Mouse (Mus musculus): ENCODE results near the gene Hmcn1.

The Hmcn1 gene

DNA sequence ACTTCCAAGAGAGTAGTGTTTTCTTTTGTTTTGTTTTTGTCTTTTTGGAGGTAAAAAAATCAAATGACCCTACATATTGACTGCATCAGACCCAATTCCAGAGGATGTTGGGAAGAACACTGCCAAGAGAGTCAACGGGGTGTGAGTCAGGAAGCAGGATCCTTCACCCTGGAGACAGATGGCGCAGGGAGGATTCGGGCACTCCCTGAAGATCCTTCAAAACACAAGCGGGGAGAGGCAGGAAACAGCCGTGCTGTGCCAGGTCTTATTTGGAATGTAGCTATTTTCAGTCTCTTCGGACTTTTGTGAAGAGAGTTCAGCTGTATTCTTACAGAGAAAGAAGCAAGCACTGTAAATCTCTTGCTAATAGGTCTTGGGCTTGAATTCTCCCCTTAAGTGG, 120.0 kb downstream of the Hmcn1 start:
- DNase-seq = peak; percentile 92

DNA sequence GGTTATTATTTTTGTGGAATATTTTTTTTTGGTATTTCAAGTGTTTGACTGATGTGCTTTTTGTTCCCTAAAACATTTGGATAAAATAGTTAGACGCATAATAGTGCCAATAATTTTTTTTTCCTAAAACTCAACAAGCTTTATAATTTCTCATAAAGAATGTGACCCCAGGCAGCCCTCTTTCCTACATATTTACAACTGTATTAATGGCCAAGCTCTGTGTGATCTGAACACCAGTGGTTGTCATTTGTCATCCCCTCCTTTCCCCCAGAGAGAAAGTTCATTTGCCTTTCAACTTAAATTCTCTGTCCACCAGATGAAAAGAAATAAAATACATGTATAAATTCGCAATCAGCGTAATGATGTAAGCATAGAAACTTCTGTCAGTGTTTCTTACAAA, 121.1 kb downstream of the Hmcn1 start:
- DNase-seq = no peak

DNA sequence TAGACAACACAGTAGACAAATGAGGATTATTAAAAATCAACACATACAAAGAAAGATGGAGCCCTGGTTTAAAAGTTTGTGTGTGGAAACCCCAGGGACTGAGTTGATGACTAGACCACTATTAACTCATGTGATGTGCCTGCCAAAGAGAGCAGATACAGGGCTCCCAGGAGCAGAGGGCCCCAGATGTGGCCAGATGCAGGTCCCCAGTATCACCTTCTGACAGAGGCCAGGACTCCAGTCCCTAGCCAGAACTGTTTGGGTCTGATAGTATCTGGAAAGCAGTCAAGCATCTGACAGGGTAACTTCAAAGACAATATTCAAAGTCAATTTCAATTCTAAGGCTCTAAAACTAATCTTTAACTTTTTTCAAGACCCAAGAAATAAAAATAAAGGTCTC, 124.0 kb downstream of the Hmcn1 start:
- DNase-seq = no peak

DNA sequence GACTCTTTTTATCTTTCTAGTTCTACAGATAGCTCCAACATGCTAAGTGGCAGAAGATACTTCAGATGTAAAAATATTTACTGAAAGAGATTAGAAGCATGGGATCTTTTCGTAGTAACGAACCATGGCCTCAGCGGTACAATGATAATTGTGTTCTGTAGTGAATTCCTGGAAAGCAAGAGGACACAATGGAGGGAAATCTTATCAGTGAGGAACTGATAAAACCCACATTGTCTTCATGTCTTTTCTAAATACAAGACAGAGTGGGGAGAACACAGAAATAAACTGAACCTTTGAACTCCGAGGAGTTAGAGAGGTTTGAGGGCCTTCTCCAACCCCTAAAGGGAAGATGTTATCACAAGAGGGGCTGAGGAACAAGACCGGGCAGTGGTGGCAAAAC, 126.6 kb downstream of the Hmcn1 start:
- DNase-seq = no peak

DNA sequence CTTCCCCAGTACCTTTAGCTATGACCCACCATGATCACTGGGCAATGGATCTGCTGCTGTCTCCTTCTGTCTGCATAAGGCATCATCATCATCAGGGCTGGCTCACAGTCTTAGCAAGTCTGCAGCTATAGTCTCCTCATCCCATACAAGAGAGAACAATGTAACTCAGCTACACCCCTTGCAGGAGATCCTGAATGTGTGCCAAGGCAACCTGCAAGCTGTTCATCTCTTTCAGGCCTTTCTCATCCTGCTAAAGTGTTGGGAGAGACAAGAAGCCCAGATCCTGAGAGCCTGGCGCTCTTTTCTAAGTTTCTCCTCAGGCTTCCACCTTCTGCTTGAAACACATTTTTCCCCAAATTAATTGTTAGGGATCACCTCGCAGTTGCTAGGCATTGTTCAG, 135.5 kb downstream of the Hmcn1 start:
- DNase-seq = peak; percentile 31

DNA sequence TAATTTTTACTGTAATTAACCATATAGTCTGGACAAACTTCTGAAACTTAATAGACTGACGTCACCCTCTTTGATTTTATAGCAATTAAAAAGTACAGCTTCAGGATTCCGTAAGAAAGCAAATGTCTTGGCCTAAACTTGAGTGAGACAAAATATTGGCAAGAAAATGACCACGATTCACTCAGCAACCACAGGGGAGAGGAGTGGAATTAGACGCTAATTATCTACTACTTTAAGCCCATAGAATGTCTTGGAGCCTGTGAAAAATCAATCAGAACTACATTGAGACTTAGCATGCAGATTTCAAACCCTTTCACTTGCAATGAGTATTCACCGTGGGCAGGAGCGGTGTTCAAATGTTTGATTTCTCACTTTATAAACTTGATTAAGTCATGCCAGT, 159.8 kb downstream of the Hmcn1 start:
- no peak for DNase-seq

DNA sequence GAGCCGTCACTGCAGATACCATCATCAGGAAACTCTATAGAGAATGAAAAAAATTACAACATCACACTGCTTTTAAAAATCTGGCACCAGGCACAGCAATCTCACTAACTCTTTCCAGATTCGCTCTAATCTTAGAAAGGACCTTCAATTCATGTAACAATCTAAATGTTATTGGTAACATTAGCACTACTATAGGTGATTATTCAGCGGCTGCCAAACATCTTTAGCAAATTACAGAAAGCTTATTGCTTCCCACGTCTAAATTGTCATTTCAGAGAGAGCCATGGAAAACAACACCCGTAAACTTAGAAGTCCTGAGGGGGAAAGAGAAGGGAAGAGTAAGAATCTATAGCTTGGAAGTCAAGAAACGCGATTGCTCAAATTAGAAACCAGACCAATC, 163.4 kb downstream of the Hmcn1 start:
- DNase-seq = no peak

DNA sequence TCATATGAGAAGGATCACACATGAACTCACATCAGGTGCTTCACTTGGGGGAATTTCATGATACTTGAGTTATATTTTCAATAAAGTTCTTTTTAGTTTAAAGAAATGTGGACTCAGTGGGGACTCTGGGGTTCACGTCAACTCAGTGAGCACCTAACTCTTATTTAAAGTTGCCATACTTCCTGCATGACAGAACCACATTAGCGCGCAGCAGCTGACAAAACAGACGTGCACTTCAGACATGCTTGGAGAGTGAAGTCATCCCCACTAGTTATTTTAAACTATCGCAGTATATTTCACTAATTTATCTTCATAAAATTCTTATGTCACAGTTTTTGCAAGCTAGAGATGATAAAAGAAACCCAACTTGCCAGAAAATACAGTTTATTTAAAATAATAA, 166.1 kb downstream of the Hmcn1 start:
- DNase-seq = no peak

DNA sequence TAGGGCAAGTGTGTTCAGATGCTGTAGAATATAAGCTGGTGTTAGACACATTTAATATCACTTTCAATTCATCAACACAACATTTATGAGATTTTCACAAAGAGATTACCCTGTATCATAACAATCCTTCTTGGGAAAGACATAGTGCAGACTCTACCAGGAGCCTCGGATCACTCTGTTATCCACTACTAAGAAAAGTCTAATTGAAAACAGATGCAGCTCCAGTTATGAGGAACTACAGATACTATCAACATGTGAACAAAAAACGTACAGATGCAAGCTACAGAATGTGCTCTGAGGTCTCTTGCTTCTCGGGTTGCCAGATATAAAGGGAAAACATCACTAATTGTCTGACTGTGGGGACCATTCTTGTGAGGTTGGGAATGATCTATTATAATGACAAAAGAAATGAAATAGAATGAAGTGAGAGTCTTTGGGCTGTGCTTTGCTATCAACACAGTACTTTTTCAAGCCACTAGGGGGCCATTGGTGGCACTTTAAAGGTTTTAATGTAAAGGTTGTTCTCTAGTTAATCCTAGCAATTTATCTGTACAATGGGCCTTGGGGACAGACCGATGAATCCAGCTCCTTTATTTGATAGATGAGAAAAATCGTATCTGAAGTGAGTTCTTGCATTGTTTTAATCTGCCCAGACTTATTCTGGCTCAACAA, 168.8 kb downstream of the Hmcn1 start:
- DNase-seq = no peak

DNA sequence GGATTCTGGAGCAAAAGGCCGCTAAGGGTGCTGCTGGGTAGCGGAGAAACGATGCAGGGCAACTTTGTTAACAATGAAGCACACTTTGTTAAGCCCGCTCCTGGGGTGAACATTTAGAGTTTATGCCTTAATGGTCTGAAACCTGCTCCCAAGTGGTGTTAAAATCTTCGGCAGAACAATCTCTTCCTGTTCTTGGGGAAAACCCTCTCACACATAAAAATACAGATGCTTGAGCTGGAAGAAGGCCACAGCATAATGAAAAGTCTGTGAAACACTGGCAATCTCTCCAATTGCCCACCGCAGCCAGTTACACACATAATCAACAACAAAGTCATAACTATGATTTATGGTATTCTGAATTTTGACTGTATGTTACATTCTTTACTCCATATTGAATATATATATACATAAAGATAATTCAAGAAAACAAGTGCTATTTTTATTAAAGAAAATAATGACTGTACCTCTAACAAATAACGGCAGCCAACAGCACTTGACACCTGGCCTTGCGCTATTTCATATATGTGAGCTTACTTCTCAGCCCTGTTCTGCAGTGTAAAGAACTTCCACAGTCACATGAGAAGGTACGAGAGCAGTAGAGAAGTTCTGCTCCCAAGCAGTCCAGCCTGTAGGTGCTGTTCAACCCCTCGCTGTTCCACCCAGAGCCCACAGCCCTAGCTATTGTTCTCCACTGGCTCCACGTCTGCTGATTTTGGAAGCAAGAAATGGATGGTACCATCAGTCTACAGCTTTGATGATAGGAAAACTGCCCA, 177.0 kb downstream of the Hmcn1 start:
- DNase-seq = no peak

DNA sequence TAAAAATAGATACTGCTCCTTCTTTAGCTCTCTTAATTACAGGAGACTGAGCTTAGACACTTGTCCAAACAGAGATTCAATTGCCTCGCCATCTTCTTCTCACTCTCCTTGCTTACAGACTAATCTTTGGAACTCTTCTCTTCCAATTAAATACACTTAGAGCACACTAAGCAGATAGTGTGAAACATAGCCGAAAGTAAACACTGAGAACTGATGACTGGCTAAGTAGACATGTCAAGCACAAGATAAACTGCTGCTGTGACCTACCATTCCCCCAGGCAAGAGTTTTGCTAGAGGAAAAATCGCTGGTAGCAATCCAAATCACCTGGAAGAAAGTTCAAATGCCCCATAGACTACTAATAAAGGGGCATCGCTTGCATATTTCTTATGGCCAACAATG, 178.3 kb downstream of the Hmcn1 start:
- no peak for DNase-seq

DNA sequence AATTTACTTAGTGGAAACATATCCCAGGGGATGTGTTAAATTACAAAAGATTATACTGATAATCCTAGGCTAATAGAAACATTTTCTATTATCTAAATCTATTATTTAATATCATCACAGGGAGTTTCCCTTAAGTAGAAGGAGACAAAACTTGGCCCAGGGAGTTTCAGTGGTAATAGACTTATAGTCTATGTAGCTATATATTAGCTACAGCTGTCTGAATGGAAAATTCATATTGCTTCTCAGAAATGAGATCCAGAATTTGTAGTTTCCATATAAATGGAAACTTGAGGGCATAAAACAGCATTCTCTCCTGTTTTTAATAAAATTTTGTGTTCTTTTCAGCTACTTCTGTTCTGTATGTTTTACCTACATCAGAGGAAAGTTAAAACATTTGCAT, 179.9 kb downstream of the Hmcn1 start:
- DNase-seq = no peak

DNA sequence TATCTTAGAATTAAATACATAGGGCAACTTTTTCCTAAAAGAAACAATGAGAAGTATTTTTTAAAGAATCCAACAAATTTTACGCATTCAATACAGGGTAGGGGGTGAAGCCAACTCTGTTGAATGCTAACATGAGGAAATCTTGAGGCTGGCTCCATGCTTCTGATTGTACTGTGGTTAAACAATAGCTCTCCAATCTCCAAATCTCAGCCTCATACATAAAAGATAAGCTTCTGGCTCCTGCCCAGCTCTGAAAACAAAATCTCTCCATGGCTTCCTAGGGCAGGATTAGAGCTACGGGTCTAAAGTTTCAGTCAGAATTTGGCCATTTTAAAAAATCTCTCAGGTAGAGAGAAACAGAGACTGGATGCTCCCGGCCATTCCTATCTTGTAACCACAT, 186.4 kb downstream of the Hmcn1 start:
- DNase-seq = no peak

DNA sequence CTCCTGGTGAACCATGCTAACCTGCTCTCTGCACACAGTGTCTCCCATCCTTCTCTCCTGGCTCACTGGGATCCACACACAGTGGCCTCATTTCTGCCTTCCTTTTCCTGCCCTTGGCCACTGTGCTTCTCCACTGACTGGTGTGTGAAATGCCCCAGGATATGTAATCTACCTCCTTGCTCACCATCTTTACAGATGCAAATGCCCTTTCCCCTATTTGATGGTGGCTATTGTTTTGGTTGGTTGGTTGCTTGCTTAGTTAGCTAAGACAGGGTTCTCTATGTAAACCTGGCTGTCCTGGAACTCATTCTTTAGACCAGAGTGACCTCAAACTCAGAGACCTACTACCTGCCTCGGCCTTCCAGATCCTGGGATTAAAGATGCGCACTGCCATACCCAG, 187.8 kb downstream of the Hmcn1 start:
- DNase-seq = no peak

DNA sequence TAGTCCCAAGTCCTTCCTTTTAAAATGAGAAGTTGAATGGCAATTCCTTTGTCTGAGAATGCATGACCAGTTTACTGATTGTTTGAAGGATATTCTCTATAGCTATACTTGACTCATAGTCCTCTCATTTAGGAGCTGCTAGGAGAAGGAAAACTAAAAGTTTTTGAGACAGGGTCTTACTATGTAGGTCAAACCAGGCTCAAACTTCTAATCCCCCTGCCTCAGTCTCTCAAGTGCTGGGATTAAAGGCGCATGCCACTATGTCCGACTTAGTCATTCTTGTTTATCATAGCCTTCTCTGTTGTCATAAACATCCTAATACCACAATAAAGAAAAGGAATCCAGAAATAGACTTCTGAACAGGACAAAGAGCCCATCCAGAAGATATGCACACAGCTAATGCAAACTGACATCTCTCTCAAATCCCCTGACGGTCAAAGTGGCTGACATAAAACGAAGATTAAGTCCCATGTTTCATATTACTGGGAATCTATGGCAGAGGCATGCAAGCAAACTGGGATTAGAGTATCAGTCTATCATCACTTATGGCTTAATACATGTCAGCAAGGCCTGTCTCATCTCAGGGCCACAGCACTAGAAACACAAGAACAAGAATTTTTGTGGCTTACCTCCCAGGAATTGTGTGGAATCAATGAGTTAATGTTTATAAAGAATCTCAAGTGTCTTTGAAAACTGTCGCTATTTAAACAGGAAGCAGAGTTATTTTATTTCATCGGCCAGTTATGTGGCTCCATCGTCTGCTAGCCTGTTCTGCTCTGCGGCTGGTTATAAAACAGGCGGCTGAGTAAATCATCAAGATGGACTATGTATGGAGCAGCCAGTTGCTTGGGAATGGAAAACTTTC, 188.8 kb downstream of the Hmcn1 start:
- no peak for DNase-seq

DNA sequence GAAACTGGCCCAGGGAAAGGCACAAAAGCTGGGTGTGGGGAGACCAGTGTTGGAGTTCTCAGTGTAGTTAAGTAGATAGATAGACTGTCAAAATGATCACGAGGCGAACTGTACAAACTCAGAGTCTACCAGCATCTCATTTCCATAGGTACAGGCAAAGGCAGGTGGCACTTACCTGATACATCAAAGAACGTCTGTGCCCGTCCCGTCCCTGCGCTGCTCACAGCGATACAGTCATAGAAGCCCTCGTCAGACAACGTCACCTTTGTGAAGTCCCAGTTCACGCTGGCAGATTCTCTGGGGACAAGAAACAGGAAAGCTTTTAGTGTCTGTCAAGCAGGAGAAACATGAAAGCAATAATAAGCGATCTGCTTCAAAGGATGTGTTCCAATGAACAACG, 190.6 kb downstream of the Hmcn1 start:
- no peak for DNase-seq

DNA sequence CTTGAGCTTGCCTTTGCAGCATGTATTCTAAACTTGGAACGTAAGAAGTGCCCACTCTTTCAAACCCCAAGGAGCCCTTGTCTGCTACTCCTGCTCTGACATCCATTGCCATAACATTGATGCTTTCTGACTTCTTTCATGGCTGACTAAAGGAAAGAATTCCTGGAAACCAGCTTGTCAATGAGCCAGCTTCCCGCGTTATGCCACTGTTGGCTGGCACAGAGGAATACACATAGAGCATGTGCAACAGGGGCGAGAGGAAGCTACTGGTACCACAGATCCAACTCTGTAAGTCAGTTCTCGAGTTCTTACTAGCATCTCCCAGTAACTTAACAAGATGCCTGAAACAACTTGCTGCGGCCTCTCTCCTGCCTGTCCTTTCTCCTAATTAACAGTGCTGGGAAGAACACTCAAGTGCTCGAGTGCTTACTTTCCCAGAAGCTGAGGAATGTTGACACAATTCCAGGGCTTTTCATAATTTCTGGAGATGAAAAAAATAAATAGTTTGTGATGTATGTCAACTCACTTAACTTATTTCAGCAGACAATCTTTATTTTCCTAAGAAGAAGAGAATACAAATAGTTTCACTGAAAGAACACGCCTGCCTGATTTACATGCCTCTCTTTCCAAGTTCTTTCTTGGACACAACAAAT, 192.5 kb downstream of the Hmcn1 start:
- no peak for DNase-seq

DNA sequence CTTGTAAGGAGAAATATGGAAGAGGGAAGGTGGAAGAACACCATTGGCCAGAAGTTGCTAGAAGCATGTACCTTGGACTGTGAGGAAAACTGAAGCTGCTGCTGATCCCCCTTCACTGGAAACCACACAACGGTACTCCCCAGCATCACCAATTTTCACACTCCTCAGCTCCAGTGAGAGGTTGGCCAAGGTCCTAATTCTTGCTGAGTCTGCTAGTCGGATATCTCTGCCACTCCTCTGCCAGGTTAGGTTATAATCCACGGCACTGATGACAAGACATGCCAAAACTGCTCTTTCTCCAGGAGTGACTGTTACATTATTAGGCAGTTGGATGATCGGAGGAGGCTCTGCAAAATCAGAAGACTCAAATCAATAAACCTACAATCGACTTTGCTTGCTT, 194.6 kb downstream of the Hmcn1 start:
- DNase-seq = no peak

DNA sequence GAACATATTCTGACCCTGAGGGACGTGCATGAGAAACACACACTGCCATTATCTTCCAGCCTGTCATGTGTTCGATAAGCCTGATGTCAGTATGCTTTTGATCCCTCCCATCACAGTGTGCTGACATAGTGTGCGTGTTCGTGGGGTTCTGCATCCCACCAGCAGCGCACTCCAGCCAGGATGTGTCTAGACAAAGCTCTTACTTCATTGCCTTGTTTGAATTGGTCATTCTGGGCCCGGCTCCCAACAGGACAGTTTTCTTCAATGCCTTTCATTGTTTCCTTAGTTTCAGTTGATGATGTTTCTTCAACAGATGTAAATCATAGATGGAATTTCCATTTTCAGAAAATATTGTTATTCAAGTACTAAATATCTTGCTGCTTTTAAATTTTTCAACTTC, 206.5 kb downstream of the Hmcn1 start:
- no peak for DNase-seq

DNA sequence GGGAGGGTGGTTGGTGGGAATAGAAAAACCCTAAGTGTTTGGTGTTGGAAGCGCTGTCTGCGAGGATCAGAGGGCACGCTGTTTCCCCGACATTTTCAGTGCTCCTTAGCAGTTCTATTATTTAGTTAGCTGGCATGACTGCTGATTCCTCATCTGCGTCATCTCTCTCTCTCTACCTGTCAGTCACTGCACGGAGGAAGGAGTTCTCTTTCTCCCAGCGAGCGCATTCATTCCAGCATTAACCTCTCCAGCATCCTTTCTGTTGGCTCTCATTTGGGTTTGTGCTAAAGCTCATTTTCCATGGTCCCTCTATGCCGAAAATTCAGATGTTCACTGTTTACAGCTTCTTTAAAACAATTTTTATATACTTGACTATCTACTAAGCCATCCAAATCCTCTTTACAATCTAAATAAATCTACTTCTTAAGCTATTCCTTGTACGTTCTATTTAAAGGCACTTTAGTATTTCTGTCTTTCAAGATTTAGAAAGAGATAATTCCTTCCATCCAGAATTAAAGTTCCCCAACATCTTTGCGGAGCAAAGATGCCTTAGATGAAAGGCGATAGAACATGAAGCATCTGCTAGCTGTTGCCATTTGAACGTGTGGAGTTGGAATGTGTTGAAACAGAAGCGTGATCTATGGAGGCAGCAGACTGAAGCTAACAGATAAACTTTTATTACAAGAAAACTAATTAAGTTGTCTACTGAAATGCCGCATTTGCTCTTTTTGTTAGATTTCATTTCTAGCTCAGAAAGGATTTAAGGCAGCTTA, 210.0 kb downstream of the Hmcn1 start:
- no peak for DNase-seq

DNA sequence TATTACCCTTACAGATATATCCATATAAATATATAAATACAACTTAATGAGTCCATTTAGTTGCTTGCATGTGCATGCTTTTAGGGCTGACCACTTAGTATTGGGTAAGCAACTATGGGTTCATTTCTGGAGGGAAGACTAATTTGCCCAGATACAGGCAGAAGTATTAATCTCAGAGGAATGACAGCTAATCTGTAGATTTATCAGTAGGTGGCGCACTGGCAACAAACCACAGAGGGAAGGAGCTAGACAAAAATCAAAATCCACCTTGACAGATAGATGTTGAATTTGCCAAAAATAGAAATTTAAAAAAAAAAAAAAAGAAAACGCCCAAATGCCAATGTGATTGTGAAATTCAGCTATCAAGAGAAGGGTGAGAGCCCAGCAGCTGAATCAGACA, 213.3 kb downstream of the Hmcn1 start:
- DNase-seq = peak; percentile 17

DNA sequence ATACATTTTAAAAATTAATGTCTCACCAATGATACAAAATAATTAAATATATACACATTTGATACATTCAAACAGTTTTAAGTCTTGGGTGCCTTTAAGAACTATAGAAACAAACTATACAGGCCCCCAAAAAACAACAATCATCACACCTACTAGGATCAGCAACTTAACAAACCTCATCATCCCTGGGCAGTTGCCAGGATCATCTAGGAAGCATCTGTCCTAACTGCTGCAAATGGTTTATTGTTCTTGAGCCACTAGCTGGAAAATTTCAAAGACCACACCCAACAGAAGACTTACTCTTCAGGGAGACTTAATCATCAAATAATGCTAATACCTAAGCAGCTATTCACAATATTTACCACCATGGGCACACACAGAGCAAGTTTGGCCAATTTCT, 216.5 kb downstream of the Hmcn1 start:
- no peak for DNase-seq

DNA sequence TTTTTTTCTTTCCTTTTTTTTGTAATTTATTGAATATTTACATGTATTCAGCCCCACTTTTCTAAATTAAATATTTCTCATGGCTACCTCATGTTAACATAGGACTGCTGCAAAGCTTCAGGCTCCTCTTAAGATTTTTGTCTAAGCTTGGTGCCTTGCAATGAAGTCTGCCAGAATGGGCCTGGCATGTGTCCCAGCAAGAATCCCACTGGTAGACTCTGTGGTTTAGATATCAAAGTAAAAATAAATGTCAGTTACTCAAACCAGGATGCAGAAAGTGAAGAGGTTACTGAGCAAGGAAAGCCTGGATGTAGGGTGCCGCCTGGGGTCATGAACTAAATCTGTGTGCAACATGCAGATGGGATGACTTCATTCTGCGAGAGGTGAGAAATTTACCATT, 217.5 kb downstream of the Hmcn1 start:
- DNase-seq = no peak
